Mouse (Mus musculus) gastrocnemius, postnatal 10 days (tissue): ENCODE measurements at regions not wholly inside any gene's neighbourhood (a gene's known extent, or its start where the extent isn't known, plus 50 kb on each side); places are given as distances from the start of the nearest gene placed in this dataset.

Experiments used
- DNase-seq: peaks from one replicate; pipeline ENCODE4 v3.0.0; 2021; ENCODE audit warnings: mixed read lengths

DNA sequence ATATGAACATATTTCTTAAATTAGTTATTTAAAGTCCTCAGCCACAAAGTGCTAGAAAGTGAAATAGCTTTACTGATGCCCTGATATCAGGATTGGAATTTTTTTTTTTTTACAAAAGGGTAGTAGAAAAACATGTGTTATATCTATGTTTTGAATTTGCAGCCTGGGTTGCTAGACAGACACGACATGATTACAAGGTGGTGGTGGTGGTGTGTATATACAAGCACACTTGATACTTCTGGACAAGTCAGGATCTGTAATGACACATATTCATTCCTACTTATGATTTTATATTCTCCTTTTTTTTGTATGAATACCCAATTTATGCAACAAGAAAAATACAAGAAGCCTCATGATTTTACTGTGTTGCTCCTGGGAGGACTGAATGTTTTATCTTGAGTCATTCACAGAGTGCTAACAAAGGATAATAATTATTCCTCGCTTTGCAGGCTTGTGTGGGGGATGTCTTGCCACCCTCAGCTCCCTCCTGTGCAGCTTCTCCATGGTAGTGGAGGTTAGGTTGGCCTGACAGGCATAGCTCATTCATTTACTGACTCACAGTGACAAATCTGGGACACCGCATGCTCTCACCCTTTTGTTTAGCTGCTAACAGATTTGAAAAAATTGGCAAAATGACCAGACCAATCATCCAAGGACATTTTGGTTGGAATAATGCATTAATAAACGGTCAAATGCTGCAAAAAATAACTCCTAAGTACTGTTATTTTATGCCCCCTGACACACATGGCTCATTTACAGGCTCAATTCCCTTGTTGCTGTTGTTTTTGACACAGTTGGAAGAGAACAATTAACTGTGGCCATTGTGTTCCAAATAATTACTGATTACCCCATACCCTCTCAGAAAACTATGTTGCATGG is 303.3 kb upstream of the Sel1l start:
- no peak for DNase-seq

DNA sequence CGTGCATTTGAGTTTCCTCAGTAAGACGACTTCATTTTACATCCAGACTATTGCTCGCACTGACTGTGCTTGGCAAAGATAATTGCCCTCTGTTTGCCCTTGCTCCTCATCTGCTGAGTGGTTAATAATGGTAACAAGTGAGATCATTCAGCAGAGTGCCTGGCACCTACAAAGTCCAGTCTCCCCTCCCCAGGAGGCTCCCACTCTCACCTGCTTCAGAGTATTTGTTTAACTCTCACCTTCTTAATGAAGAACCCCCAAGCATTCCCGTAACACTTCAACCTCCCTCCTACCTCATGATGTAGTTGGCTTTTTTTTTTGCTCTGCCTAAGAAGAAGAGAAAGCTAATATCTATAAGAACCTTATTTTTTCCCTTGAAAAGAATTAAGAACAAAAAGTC is 288.6 kb upstream of the Sel1l start:
- no peak for DNase-seq

DNA sequence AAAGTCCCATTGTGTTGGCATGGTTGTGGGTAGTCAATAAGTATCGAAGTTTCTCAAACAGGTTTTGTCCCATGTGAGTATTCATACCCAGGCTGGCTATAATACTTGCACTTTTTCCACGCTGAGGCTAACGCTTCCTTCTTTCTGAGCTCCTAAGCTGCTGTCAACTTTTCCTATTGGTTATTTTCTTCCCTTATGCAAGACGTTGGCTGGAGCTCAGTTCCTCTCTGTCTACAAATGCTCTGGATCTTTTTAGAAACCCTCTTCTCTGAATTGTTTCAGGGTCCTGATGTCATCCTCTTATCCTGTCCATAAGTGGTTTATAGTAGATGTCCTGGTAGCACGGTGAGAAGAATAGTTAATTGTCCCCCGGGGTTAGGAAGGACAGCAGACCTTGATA is 278.7 kb upstream of the Sel1l start:
- DNase-seq = no peak

DNA sequence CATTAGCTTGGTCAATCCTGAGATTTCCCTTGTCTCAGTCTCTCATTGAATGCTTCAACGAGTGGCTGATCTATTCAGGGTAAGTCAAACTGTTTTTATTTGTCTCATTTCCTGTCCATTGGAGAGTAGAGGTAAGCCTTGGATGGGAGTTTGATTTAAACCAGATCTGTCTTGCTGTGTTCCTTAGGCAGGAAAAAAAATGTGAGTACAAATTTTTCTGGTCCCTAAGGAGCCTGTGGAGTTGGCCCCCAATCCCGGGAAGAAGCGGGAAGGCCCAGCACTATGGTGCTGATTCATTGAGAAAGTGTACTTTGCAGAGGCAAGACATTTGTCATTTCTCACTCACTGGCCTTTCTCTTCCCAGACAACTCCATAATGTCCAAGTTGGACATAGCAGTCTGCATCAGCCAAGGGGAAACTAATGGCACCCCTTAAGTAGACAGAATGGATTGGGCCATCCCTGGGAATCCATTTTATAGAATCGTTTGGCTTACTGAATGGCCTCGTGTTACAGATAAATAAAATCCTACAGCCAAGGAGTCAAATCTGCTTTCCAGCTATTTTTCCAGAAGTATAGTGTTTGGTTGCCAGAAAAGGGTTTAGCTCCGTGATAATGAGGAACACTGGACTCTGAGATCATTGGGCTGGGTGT is 271.3 kb upstream of the Sel1l start:
- DNase-seq = no peak

DNA sequence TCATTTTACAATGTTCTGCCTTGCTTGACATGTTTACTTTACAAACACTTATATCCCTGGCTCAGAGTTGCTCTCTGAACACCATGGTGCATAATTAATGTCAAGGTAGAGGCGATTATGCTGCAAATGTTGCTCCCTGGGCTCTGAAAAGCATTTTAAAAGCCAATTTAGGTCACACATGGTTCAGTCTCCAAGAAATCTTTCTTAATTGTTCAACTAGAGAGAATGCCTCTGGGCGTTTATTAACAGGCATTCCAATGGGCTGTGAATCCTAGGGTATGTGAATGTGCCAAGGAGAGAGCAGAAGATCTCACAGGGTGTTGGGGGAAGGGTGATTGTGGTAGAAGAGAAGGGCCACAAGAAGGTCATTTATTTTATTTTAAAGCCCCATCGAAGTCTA is 260.7 kb upstream of the Sel1l start:
- no peak for DNase-seq

DNA sequence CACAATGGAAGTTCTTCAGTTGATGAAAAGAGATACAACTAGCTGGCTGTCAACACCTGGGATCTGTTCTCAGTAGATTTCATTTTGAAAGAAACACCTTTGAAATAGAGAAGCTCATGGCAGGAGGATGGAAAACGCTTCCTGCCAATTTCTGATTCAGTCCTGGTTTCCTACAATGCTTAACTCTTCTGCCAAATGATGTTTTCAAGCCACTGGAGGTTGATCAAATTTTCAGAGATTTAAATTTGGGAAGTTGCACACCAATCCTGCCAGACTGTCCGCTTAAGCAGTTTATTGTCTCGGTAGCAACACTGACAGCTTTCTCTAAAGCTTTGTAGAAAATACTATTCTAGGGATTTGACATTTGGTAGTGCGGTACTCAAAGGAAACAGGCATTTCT is 251.1 kb upstream of the Sel1l start:
- no peak for DNase-seq

DNA sequence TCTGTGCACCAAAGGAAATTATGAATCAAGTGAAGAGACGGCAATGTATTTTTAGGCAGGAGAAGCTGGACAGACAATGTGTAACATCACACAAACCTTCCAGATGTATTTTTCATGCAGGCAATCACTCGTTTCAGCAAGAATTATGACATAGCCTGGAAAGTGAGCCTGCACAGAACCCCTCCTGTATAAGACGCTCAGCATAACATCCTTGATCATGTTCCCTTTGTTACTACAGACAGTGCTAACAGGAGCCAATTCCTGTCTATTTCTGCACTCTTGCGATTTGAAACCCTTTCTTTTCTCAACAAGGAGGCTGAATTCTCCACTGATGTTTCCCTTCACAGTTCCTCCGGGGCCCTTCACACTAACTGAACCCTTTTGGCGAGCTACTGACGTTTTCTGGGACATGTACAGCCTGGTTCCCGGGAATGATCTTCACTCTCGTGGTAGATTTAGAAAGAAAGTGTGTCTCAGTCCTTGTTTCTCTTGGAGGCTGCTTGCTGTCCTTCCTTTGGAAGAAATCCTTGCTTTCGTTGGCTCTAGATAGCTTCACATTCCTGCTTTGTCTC is 243.9 kb upstream of the Sel1l start:
- DNase-seq = no peak

DNA sequence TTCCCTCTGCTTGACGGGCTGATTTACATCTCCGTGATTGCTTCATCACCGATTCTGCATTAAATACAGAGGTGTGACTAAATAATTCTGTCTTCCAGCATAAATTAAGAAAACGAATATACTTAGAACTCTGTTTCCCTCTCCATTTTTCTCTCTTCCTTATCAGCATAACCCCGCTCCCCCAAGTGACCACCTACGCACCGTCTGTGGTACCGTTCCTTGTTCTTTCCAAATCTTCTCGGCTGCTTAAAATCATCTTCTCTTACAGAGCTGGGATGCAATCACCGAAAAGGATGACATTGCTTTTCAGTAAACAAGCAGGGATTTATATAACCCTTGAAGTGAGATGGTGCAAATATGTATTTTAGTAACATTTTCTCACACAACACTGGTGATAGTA is 224.3 kb upstream of the Sel1l start:
- DNase-seq = no peak

DNA sequence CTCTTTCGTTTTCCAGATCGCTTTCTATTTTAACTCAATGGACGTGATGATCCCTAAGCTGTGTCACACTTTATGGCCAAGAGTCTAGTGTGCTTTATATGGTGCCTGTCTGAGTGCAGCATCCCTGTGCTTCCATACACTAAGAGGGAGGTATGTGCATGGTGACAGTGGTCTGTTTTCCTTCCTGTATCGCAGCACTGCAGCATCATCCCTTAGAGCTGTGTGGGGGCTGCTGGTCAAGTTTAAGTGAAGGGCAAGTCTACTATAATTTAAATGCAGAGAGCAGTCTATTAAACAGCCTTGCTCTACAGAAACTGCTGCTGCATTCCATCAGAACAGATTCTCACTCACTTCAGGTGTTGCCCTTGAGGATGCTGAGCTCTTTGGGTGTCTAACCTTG is 213.8 kb upstream of the Sel1l start:
- no peak for DNase-seq

DNA sequence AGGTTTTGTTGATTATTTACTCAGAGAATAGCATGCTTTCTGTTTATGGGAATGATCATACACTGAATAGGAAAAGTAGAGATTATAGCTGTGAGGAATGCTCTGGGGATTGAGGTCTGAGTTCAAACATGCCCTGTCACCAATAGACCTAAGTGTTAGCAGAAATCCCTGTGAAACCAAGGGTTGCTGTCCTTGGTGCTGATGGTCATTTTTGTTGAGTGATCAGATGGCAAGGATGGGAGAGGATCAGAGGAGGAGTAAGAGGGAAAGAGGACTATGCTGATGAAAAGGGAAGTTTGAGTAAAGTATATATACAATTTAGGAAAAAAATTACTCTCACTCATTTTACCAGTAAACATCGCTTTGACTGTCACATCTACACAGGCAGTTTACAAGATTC is 191.5 kb upstream of the Sel1l start:
- DNase-seq = no peak

DNA sequence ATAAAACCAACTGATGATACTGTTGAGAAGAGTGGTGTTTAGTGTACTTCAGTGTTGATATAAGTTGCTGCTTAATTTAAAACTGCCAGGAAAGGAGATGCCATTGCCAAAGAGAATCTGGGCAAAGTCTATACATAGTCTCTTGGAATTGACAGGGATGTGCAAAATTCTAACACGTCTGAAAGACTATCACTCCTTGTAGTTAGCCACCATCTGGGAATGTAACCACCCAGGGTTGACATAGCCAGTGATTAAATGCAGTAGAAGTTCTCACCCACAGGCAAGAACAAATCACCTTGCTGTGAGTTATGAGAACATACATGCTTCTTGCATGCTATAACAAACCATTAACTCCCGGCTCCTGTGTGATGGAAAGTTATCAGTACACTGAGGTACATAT is 180.2 kb upstream of the Sel1l start:
- no peak for DNase-seq

DNA sequence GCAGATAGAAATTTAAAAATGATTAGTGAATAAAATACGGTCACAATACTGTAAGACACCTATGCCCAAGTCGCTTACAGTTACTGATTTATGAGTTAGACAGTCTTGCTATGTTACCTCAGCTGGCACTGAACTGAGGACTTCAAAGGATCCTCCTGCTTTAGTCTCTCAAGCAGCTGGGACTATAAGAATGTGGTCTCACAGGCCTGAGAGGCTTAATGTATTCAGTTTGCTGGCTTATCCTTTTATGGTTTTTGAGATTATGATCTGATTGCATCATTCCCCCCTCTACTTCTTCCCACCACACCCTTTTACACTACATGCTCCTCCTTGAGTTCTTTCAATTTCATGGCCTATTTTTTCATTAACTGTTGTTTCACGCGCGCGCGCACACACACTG is 179.4 kb upstream of the Sel1l start:
- DNase-seq = no peak

DNA sequence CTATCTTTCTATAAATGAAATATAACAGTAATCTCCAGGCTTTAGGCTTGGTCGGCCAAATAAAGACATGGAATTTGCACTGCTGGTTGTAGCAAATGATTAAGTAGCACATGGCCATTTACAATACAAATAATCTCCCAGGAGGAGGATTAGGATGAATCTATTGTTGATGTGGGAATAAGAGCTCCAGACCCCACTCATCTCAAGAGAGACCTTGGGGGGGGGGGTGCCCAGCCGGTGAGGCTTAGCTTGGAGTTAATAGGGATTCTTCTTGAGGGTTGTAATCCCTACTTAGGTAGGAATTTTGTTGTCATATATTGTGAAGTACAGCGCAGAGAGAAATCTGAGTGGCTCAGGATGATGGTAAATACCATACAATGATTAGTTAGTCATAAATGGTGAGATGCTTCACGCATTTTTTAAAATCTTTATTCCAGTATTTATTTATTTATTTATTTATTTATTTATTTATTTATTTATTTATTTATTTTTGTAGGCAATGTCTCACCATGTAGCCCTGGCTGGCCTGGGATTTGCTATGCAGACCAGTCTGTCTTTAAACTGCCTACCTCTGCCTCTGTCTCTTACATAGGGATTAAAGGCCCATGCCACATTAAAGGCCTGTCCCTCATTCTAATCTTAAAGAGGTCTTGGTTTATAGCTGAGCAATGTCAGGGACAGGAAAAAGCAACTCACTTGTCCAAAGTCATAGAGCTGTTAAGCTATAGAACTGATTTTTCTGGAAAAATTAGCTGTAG is 175.7 kb upstream of the Sel1l start:
- no peak for DNase-seq

DNA sequence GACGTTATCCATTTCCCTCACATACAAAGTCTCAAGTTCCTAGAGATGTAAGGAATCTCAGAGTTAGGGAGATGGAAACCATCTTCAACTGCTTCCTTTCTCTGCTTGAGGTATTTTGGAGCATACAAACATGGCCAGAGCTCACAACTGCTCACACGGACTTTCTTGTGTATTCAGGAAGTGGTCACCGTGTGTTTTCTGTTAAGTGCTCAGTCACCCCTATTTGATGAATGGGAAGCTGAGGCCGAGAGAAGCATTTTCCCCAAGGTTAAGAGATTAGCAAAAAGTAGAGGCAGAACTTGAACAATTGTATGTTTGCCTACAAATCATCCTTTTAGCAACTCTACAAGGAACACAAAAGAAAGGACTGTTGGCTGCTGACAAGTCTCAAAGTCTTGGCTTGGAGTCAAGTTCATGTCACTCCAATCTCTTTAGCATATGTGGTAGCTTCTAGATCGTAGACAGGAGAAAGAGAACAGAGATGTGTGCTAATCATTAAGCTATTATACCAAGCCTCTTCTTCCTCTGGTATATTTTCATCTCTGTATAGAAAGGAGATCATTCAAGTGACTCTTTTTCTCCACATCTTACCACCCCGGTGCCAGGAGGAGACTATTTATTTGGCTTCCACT is 170.8 kb upstream of the Sel1l start:
- DNase-seq = no peak

DNA sequence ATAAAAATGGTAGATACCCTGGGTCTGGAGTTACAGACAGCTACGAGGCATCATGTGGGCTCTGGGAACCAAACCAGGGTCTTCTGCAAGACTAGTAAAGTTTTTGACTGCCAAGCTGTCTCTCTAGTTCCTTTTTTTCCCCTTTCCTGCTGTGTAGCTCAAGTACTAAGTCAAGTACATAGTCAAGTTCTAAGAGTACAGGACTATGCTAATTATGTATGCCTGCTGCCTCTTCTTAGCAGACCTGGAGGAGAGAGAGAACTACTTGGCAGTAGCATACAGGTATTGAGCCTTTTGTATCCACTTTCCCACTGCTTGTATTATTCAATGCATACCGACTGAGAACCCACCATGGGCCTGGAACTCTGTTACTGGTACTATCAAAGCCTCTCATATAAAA is 166.4 kb upstream of the Sel1l start:
- no peak for DNase-seq

DNA sequence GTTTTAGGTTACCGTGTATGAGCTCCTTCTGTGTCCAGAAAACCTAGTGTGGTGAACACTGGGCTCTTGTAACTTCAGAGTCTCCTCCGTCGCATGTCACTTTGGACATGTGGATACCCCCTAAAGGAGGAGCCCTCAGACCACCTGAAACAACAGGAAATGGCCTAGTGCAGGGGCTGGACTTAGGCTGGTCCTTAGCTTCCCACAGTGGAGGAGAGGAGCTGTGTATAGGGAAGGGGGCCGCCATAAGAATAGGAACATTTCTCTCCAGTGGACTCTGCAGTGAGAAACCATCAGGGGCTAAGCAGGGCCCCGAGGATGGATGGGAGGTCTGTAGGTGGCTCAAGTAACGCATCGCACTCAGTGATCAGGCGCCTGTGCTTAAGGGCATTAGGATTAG is 165.0 kb upstream of the Sel1l start:
- no peak for DNase-seq

DNA sequence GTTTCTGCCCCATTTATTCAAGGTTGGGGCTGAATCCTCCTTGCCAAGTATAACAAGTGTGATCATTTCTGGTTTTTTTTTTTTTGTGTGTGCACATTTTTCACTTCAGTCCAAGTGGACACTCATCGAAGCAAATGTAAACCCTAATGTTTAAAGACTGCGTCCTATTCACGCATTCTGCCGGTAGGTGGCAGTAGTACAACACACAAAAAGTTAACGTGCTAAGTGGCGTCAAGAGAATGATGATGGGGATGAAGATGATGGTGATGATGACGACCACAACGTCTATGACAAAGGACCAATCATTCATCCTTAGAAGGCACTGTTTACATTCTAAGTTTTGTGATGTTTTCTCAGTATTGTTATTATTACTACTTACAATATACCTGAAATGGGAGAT is 164.3 kb upstream of the Sel1l start:
- DNase-seq = peak; percentile 13

DNA sequence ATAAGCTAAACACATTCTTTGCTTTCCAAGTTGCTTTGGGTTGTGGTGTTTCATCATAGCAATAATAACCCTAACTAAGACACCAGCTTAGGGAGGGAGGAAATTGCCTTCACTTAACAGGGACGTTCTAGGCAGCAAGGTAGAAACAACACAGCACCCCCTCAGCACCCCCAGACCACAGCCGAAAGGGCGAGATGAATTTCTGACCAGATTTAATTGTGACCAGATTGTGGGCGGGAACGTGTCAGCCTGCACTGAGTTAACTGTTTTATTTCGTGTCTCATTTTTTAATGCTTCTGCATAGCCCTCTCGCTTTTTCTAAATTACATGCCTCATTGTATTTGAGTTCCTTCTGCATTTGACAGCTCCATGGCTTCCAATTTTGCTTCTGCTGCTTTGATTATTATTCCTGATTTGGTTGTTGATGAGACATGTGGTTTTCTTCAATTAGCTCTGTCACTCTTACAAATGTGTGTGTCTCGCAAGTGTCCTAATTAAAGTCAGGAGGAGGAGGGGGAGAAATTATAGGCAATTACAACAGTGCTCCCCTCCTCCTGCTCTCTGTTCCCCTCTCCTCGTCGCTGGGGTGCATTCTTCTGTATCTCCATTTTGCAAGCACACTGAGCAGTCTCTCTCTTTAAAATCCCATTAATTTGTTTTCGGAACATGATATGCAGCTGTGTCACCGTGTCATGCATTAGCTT is 155.6 kb upstream of the Sel1l start:
- DNase-seq = no peak

DNA sequence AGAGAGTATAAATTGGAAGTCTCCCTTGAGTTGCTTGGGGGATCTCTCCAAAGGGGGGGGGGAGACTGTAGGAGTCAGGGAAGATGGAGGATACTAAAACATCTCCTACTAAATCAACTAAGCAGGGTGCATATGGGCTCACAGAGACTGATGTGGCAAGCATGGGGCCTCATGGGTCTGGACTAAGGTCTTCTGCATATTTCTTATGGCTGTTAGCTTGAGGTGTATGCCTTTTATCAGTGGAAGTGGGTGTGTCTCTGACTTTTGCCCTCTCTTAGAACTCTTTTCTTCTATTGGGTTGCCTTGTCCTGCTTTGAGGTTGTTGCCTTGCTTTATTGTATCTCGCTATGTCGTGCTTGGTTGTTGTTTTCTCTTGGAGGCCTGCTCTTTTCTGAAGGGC is 150.1 kb upstream of the Sel1l start:
- no peak for DNase-seq

DNA sequence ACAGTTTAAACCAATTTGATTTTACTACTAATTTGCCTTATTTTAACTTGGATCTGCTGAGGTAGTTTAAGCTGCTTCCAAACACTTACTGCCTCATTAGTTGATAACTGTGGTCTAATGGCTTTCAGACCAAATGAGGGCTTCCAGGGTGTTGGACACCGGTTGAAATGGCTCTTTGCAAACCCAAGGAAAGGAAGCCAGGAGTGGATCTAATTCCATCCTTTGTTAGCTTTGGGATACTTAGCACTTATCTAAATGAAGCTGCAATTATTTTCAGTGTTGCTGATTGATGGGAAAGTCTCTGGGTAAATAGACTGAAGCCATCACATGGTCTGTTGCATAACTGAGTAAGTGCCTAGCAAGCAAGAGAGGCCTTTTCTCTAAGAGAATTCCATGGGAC is 148.4 kb upstream of the Sel1l start:
- DNase-seq = no peak

DNA sequence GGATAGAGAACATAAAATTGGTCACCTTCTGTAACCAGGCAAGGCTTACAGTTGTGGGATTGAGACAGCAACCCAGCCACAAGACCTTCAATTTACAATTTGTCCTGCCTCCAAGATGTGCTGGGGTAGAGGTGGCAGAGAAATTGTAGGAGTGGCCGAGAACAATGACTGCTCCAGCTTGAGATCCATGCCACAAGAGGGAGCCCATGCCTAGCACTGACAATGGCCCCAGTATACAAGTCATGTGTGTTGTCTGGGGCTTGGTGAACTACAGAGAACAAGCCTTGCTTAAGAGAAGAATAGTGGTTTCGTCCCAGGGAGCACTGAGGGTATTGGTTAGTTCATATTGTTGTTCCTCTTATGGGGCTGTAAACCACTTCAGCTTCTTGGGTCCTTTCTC is 146.6 kb upstream of the Sel1l start:
- DNase-seq = no peak

DNA sequence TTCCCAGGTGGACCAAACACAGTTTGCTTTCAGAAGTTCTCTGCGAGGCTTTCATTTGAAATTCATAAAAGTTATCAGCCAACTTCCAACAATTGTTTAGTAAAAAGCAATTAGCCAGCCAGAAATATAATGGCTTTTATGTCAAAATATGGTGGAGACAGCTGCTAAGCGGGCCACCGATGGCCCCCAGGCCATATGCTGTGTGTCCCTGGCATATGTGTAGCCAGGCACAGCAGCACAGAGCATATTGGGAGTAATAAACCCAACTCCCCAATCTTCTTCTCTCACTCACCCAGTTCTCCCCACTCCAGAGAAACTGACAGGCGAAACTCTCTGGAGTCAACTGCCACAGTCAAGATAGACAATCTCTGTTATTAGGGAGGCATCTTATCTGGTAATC is 137.5 kb upstream of the Sel1l start:
- no peak for DNase-seq
